Mouse (Mus musculus) embryonic facial prominence, embryonic 11.5 days (tissue): ENCODE measurements around the gene Asb3. TPM values are rescaled to one million over a fixed set of nuclear protein-coding genes. Genes with fewer than 3 reads are reported as not detected.
"Not testable (repeated sequence)": the region's sequence is repeated elsewhere in the genome, so short reads cannot be mapped to it uniquely, and the experiment has no call there.

Source experiments
- ATAC-seq: fragments of 200-750 bp; cut with Nextera tagmentation; replicated peaks from 2 replicates; pipeline ENCODE4 v1.8.0; 2017; ENCODE audit warnings: low read depth; ENCODE audit not compliant: insufficient number of reproducible peaks, low FRiP score, low TSS enrichment
- DNase-seq: peaks from one replicate; pipeline ENCODE4 v3.0.0-alpha.2; 2015; ENCODE audit warnings: low spot score
- H3K27ac ChIP-seq: fragments of 300-500 bp; sonication (generic); replicated peaks from 2 replicates; pipeline ENCODE4 v1.5.1; 2014; ENCODE audit warnings: mild to moderate bottlenecking, low read depth, low read length, control low read depth
- H3K27me3 ChIP-seq: fragments of 300-500 bp; sonication (generic); 2 replicates; pipeline ENCODE4 v1.6.1; 2014; ENCODE audit warnings: mild to moderate bottlenecking, low read length, moderate library complexity, mixed read lengths; ENCODE audit not compliant: control insufficient read depth, insufficient read depth
- H3K36me3 ChIP-seq: fragments of 300-500 bp; sonication (generic); replicated peaks from 2 replicates; pipeline ENCODE4 v1.6.1; 2014; ENCODE audit warnings: low read depth, mild to moderate bottlenecking, low read length, moderate library complexity, mixed read lengths; ENCODE audit not compliant: control insufficient read depth, insufficient read depth
- H3K4me1 ChIP-seq: fragments of 300-500 bp; sonication (generic); 2 replicates; pipeline ENCODE4 v1.6.1; 2014; ENCODE audit warnings: low read length, mixed read lengths; ENCODE audit not compliant: control insufficient read depth, insufficient read depth
- H3K4me2 ChIP-seq: fragments of 300-500 bp; sonication (generic); 2 replicates; pipeline ENCODE4 v1.6.1; 2014; ENCODE audit warnings: low read depth, mild to moderate bottlenecking, control low read depth, low read length, moderate library complexity
- H3K4me3 ChIP-seq: fragments of 300-500 bp; sonication (generic); 2 replicates; pipeline ENCODE4 v1.5.1; 2014; ENCODE audit warnings: low read depth, low read length, control low read depth
- H3K9ac ChIP-seq: fragments of 300-500 bp; sonication (generic); replicated peaks from 2 replicates; pipeline ENCODE4 v1.6.1; 2014; ENCODE audit warnings: mild to moderate bottlenecking, control low read depth, low read length
- H3K9me3 ChIP-seq: fragments of 300-500 bp; sonication (generic); replicated peaks from 2 replicates; pipeline ENCODE4 v1.6.1; 2016; ENCODE audit warnings: mild to moderate bottlenecking, low read length, inconsistent platforms, mixed read lengths; ENCODE audit not compliant: control insufficient read depth
- WGBS: fragments of 180-500 bp; shearing (Covaris S2); extraction: QIAGEN DNeasy Blood & Tissue Kit; methylation state at CpG from one replicate; pipeline ENCODE4 v1.1.7; 2014; 5-methylcytosine and 5-hydroxymethylcytosine counted together
- polyA plus RNA-seq: library from polyadenylated mRNA; unstranded; fragments of >200 nt; fragmentation: Nextera tagmentation; extraction: Ambion mirVana; gene quantifications from 2 replicates; pipeline ENCODE4 v1.2.1, GENCODE M21; 2014

The Asb3 gene
- polyA plus RNA-seq, 1 experiment from 2014 or later = 37.7 TPM

- not testable (repeated sequence) for H3K4me1 ChIP-seq, H3K4me3 ChIP-seq, H3K9ac ChIP-seq, ATAC-seq, H3K36me3 ChIP-seq, DNase-seq, H3K9me3 ChIP-seq, H3K27me3 ChIP-seq, H3K27ac ChIP-seq, H3K4me2 ChIP-seq
- WGBS = 40% methylated on average over 1 of the region's 1 CpGs
Observed at GRCm38 (mm10) chr11:31126964-31127363, 241.7 kb downstream of the Asb3 start.

GRCm38 (mm10) chr11:31133726-31134125, 248.5 kb downstream of the Asb3 start:
- H3K27me3 ChIP-seq, H3K4me3 ChIP-seq, H3K27ac ChIP-seq, H3K9me3 ChIP-seq, DNase-seq, H3K4me1 ChIP-seq, H3K36me3 ChIP-seq, H3K9ac ChIP-seq, H3K4me2 ChIP-seq, ATAC-seq: not testable (repeated sequence)
- 79% methylated on average over 4 of the region's 4 CpGs for WGBS

DNA sequence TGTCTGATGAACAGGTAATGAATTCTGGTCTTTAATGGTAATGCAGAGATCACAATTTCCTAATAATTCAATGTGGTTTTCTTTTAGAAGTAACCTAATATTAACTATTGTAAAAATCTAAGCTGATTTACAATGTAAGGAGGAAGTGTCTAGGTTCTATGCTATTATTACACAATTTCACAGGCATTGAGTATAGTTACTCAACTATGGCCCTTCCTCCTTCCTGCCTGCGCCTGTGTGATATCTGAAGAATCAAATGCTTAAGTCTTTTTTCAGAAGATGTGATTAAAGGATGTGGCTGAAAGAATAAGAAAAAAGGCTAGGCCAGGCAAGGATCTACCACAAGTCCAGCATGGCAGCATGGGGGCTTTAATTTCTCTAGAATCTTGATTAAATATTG, 249.6 kb downstream of the Asb3 start:
- not testable (repeated sequence) for ATAC-seq, H3K9ac ChIP-seq
- WGBS = 79% methylated on average over 1 of the region's 1 CpGs

DNA sequence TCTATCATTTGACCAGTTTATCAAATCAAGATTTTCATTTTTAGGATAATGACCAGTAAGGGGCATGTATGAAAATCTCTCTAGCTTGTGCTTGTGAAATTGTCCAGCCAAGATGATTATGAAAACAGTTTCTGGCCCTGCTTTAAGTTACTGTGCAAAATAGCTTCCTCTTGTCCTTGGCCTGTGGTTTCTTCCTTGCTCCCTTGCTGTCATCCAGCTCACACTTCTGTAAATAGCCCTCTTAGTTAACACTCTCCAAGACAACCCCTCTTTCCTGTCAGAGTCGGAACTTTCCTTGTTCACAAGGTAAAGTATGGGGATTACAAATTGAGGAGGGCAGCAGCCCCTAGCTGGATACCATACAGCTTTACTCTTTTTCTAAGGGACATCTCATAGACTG, 253.2 kb downstream of the Asb3 start:
- not testable (repeated sequence) for H3K9ac ChIP-seq, ATAC-seq, H3K27me3 ChIP-seq, H3K4me1 ChIP-seq, H3K9me3 ChIP-seq, H3K36me3 ChIP-seq, H3K4me3 ChIP-seq, DNase-seq, H3K27ac ChIP-seq, H3K4me2 ChIP-seq
- WGBS = 71% methylated on average over 1 of the region's 1 CpGs

More for the DNA sequence above, 249.6 kb downstream of the Asb3 start:
- not testable (repeated sequence) for H3K27me3 ChIP-seq, H3K27ac ChIP-seq, H3K36me3 ChIP-seq, DNase-seq, H3K4me1 ChIP-seq, H3K9me3 ChIP-seq, H3K4me2 ChIP-seq, H3K4me3 ChIP-seq

Other genes starting within 250 kb of the Asb3 start
- 7.6 and 8.5 TPM in 2 replicates for gene Acyp2, start 235.8 kb upstream of the Asb3 start, polyA plus RNA-seq
- gene Psme4, start 113.7 kb upstream of the Asb3 start, polyA plus RNA-seq = 33.8 and 35.3 TPM in 2 replicates
- 0.40 and 0.93 TPM in 2 replicates for gene Gpr75, start 58 bp upstream of the Asb3 start, polyA plus RNA-seq
- gene Erlec1, start 68.9 kb downstream of the Asb3 start, polyA plus RNA-seq = 9.4 and 10.4 TPM in 2 replicates
- gene Chac2, start 100.9 kb downstream of the Asb3 start, polyA plus RNA-seq = 15.6 and 15.9 TPM in 2 replicates